Mouse (Mus musculus): ENCODE measurements at regions not wholly inside any gene's neighbourhood (a gene's known extent, or its start where the extent isn't known, plus 50 kb on each side); places are given as distances from the start of the nearest gene placed in this dataset.

DNA sequence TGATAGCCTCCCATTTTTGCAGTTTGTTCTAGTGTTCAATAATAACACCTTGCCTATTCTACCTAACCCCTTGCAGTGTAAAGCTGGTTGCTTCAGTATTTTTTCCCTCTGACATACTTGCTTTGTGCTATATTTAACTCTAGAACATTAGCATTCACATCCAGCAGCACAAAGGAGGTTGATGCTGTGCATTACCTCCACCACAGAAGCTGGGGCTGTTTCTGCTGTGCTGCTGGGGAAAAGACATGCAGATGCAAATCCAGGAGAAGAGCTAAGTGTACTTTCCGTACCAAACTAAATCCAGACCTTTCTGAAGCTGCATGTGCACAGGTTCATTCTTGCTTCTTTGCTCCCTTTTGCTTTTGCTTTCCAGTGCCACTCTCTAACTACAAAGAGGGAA is 403.9 kb upstream of the Mef2c start:
- no peak for TF ChIP-seq CTCF (IDR thresholded peaks at IDR 0.05; ENCODE audit: low read depth, low read length)
- TF ChIP-seq POLR2A (IDR thresholded peaks at IDR 0.05; ENCODE audit: borderline replicate concordance, low read depth, low read length), result no peak
